Mouse (Mus musculus): ENCODE measurements around the gene Sec16a.

Gene Sec16a

DNA sequence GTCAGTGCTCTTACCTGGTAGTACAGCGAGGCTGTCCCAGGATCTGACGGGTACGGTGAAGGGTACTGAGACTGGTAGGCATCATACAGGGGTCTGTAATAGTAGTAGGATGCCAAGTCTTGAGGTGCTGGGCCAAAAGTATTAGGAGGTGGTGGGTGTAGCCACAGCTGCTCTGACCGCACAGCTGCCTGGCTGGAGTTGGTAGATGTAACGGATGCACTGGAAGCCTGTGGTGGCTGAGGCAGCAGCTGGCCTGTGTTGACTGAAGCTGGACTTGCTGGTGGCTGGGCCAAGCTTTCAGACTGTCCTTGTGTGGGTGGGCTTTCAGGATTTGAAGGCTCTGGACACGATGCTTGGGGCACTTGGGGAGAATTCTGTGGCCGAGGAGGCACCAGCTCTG is 6.6 kb downstream of the Sec16a start:
- no peak for DNase-seq (ENCODE audit: low spot score)

DNA sequence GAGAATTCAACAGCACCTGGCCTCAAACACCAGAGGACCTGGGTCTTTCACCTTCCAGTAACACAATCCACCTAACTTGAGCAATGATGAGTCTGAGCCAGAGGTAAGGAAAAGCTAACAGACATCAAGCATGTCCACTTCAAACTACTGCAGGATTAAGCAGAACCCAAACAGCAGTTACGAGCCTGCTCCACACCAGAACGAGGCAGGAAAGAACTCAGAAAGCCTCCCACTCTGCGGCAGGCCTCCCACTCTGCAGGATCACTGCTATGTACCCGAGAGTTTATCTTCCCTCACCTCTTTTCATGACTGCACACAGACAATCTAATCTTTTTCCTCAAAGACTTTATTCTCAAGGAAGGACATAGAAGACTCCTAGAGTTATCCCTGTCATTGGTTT is 7.8 kb downstream of the Sec16a start:
- DNase-seq (ENCODE audit: low spot score): peak; percentile 36

DNA sequence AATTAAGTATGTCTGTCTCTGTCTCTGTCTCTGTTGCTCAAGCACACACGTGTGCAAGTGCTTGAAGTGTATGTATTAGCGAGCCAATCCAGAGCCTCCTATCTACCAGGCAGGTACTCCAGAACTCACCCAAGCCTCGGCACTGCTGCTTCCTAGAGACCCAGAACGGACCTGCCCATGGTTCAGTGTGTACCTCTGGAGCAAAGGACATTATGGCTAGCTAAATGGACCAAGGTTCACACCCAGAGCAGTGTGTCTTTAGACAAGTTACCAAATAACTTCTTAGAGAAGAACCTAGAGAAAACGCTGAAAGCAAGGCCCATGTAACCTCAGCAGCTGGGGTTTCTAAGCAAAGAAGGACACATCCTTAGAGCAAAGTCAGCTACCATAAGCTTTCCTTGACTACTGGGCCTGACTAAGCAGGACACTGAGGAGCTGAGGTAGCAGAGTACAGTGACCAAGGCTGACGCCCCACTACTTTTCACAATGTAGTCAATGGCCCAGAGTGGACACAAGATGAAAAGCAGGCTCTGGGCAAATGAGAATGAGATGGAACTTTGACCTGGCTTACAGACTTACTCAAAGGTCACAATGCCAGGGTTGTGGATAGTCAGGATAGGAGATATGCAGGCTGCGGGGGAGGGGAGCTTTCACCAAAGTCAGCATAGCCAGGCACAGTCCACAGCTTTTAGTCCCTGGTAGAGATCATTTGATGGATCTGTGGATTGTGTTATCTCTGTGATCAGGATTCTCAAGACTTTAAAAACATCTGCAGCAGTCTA is 10.0 kb downstream of the Sec16a start:
- DNase-seq (ENCODE audit: low spot score): no peak

DNA sequence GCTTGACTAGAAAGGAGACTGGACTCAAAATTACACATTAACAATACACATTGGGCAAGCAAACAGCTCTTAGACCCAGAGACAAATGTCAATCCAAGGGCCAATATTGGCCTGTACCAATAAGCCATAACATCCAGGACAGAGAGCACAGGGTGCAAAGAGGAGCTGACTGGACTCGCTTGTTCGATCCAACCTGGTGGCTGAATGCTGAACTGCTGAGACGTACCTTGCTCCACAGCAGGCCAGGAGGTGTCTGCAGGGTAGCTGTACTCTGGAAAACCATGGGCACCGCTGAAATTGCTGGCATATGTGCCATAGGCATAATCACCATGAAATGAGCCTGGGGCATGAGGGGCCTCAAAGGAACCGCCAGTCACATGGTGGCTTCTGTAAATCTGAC is 15.2 kb downstream of the Sec16a start:
- no peak for DNase-seq (ENCODE audit: low spot score)

DNA sequence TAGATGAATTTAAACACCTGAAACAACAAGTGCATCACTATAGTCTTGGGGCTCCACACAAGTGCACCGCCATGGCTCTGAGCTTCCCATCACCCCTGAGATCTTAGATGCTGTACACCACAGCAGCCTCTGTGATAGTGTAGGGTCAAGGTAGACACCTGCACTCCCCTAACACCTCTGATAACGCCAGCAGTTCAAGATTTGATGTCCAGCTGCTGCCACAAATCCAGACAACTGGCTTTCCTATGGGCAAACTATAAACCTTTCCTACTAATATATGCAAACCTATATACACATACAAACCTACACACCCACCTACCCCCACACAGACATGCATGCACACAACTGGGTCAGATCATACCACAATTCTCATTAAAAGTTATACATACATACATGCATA is 20.5 kb downstream of the Sec16a start:
- DNase-seq (ENCODE audit: low spot score): no peak

DNA sequence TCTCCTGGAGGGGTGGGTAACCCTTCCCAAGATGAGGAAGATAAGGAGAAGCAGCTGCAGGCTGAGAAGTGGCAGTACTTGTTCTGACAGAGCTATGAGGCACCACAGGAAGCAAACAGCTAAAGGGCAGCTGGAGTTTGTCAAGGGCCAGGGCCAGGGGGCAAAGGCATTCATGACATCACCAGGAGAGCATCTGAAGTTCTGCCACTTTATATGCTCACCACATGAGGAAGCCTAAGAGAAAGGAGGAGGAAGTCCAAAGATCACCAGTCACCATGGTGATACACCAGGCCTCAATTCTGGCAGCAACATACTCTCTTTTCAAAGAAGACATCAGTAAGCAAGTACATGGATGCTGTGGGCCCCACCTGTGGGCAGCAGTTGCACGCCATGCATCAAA is 21.9 kb downstream of the Sec16a start:
- no peak for DNase-seq (ENCODE audit: low spot score)

DNA sequence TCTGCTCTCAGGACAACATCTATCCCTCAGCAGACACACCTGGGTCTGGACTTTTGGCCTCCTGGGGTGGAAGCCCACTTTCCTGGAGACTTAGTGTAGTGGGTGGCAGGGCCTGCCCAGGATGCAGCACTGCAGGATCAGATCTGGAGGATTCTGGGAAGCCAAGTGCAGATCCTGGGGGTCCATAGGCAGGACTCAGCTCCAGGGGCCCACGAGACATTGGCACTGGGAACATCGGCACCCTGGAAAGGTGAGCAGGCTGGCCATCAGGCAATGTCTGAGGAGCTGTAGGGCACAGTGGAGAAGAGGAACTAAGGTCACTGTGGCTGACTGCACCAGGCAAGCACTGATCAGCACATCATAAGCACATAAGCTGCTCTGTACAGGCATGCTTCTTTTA is 23.0 kb downstream of the Sec16a start:
- DNase-seq (ENCODE audit: low spot score): no peak

DNA sequence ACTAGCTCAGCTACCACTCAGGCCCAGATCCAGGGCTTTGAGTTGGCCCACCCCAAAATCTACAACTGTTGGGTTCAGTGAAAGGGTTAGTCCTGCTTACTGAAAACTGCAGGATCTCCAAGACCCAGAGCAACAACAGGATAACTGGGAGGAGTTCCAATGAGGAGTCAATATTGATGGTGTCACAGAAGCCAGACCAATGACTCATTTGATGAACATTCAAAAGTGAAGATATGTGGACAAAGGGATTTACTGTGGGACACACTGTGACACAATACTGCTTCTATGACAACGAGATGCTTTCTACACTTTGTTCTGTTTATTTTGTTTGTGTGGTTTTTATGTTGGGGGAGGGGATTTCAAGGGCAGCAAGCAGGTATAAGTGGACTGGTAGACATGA is 26.9 kb downstream of the Sec16a start:
- DNase-seq (ENCODE audit: low spot score): no peak

DNA sequence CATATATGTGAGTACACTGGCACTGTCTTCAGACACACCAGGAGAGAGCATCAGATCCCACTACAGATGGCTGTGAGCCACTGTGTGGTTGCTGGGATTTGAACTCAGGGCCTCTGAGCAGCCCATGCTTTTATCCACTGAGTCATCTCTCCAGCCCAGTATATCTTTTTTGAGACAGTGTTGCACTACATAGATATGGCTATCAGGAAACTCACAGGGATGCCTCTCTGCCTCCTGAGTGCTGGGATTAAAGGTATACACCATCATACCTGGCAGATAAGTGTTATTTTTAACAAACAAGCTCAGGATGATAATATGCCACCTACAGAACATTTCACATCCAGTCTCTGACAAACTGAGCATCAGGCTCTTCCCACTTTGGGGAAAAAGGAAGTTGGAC is 27.9 kb downstream of the Sec16a start:
- no peak for DNase-seq (ENCODE audit: low spot score)

DNA sequence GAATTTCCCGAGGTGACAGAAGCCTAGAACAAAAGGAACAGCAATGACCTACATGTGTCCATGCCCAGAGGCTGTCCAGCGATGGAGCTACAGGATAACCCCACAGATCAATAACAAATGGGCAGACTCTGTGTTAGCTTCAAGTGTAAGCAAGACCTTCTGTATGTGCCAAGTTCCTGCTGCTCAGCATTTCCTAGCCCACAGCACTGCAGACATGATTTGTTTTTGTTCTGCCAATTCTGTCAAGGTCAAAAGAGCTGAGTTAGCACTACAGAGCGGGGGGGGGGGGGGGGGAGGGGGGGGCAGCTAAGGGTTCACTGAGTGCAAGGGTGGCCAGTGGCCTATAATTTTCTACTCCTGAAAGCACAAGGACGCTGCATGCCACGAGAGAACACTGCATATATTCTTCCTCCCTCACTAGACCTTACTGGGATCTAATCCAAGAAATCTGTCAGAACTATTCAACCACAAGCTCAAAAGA is 34.0 kb downstream of the Sec16a start:
- no peak for DNase-seq (ENCODE audit: low spot score)

DNA sequence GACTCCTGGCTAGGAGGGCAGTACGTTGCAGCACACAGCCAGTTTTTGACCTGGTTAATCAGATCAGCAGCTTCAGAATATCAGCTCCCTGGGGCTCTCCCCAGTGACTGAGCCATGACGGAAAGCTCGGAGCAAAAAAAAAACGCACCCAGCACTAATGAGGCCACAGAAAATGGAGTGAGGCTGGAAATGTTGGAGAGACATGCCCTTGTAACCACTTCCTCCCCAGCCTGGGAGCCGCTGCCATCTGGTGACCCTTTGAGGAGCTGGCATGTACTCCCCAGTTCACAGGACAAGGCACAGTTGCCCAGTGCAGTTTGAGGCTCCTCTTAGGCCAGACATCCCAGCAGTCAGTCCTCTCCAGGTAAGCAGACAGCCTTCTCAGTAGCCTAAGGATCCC is 34.9 kb downstream of the Sec16a start:
- DNase-seq (ENCODE audit: low spot score): no peak

DNA sequence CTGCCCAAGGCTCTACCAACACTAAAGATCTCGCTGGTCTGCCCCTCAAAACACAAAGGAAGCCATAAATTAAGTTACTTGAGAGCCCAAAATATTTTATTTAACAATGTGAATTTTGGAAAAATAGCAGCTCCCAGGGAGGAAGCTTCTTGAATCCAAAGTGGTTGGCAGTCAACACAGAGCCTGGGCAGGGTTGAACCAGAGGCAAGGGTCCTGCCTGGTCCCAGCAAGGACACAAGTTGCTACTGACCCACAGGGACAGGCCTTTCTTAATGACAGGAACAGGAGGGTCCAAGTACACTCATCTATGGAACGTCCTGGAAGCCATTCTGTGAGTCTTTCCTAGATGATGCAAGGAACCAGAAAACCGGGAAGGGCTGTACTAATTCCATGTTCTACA is 35.7 kb downstream of the Sec16a start:
- no peak for DNase-seq (ENCODE audit: low spot score)

DNA sequence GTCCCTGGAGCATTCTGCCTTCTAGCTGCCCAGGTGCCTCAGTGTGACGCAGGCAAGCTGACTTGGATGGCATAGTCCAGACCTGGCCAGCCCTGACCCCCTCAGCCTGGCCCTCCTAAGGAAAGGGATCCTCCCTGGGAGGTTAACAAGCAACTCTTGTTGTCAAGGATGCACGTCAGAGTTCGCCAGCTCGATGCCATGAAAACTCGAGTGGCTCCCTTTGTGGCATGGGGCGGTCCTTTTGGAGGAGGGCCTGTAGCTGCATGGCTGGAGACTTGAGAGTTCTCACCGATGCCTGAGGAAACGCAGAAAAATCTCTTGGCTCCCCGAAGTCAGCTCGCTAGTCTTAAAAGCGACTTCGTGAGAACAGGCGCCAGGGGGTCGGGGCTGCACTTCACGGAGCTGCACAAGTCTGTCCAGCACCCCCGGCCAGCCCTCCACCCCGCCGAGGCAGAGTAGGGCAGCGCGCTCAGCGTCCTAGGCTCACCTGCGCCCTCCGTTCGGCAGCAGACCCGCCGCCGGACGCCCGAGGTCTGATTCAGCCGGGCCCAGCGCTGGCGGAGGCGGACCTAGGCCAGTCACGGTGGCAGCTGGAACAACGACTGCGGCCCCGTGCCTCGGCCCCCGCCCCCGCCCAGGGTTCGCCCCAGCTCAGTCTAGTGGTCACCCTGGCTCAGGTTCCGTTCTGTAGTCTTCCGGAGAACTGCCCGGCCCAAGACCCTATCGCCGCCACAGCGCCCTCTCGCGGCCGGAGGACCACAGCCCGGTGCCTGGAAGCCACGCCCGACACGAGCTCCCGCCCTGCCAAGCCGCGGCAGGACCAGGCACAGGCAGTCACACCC is 36.3 kb downstream of the Sec16a start, which contains the start of gene Inpp5e:
Gene Inpp5e (minus strand): TSS at position 689 of the 842 bp plus-strand sequence.
- peak; percentile 96 for DNase-seq (ENCODE audit: low spot score)

DNA sequence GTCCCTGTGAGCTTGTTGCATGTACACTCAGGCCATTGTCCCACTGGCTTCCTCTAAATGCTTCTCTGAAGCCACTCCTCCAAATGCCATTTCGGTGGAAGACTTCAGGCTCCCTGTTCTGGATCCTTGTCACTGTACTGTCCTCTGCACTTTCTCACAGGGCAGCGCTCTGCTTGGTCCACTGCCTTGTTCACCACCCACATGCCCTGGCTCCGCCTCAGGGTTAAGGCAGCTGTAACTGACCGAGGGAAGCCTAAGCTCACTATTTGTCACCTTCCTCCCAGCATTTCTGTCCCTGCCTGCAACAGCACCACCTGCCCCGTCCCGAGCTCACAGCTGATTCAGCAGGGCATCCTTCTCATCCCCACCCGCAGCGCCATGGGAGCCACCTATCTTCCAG is 41.7 kb downstream of the Sec16a start:
- DNase-seq (ENCODE audit: low spot score): no peak

DNA sequence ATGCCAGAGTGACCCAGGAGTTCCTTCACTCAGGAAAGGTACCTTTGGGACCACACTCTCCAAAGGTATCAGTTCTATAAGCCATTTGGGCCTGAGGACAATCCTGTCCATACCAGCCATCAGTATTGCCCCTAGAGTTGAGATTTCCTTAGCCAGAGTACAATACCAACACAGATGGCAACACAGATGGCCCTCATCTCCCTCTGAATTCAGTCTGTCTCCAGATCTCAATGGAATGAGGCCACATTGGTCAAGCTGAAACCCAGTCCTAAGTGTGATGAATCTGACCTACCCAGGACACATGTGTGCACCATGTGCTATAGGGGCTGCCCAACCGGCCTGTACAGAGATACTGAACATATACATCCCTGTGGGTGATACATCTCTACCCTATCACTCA is 42.8 kb downstream of the Sec16a start:
- DNase-seq (ENCODE audit: low spot score): no peak

DNA sequence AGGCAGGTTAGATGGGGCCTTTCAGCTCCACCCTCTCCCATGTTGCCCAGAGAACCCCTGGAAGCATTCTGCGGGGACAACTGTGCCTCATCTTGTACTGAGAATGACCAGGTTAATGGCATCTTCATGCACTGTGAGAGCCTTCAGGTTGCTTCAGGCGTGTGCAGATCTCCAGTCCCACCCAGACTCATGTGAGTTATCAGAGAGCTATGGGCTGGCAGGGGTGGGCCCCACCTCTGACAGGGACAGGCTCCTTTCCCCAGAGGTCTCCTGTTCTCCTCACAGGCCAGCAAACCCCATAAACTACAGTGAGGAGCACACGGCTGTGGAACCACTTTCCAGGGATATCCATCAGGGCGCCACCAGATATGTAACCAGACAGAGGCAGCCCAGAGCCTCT is 44.0 kb downstream of the Sec16a start:
- DNase-seq (ENCODE audit: low spot score): no peak

DNA sequence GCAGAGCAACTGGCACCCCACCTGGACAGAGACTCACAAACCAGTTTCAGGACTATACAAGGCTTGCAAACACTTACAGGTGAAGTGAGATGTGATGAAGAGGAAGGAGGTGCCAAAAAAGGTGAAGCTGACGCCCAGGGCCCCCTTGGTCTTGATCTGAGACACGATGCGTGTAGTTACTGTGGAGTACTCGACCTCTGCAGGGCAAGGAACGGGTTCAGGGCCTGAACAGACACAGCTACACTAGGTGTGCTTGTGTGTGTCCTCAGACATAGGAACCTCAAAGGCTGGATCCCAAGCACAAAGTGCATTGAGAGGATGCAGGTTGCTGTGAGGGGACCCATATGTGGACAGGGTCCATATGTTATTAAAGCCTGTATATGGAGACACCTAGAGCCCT is 44.7 kb downstream of the Sec16a start:
- DNase-seq (ENCODE audit: low spot score): no peak

DNA sequence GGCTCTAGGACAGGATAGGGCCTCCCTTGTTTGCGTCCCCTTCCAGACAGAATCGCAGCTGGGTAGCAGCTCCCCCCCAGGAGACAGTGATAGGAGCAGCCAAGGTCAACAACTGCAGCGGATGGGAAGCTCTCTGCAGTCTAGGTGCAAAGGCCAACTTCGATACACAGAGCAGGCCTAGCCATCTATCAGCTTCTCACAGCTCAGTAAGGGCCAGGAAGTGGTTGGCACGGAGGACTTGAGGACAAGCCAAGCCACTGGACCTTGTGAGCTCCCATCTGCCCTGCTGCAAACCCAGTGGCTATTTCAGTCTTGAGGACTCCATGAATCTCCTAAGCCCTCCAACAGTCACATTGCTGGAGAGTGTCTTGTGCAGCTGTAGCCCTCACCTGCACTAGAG is 45.4 kb downstream of the Sec16a start:
- no peak for DNase-seq (ENCODE audit: low spot score)

DNA sequence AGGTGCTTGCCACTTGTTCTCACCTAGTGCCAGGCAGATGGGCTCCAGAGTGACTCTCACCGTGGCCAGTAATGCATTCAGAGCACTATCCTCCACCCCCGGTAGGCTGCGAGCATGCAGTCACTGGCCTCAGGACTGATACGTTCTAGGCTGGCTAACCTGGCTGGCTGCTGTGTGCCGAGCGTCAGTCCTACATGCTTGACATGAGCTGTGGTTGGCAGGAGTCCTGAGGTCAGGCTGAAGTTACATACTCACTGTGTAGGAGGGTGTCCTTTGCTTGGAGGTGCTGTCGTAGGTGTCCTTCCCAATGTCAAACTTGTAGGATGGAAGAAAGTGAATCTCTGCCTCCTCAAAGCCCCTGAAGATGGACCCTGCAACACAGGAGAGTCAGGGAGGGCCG is 46.0 kb downstream of the Sec16a start:
- DNase-seq (ENCODE audit: low spot score): no peak

DNA sequence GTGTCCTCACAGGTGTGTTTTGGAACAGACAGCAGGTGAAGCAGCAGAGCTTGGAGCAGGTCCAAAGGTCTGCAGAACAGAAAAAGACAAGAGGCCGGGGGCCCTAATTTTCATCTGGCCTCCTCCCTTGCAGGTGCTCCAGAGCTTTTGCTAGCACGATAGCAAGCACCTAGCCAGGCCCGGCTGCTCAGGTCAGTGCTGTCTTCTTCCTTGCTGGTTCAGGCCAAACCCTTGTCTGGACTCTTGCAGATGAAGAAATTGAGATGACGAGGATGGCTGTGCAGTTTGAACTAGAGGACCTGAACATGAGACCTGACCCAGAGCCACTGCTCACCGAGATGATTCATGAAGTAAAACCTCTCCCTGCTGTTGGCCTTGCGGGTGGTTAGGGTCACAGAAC is 53.4 kb downstream of the Sec16a start:
- no peak for DNase-seq (ENCODE audit: low spot score)

DNA sequence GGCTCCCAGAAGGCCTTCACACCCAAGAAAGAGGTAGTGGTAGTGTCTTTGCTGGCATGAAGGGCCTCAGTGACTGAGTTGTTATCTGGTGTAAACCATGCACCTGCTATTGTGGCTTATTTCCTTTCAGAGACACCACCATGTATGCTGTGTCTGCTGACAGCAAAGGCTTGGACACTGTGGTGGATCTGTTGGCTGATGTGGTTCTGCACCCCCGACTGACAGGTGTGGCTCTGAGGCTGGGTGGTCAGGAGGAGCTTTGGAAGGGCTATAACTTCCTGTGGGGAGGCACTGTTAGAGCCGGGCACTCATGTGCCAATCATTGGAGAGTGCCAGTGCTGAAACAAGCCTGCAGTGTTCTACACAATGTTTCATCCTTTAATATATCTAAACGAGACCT is 54.1 kb downstream of the Sec16a start:
- no peak for DNase-seq (ENCODE audit: low spot score)

DNA sequence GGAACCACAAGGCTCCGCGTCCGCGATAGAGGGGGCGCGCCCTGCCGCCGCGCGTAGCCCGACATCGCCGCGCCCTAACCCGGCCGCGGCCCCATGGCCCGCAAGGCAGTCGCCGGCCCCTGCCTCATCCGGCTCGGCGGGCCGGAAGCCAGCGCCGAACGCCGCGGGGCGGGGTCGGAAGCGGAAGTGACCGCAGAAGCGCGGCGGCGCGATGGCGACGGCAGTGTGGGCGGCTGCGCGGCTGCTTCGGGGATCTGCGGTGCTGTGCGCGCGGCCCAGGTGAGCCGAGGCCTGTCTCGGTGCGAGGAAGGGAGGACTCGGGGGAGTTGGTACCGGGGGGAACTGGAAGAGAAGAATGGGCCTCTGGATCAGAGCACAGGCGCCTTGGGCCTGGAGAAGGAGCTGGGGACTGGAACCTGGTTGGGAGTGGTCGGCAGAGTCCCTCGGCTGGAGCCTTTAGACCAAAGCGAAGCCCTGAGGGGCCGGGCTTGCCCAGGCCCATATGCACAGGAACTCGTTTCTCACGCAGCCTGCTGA is 55.8 kb downstream of the Sec16a start, which contains the start of the genes Entr1 and Pmpca:
Gene Entr1 (minus strand): TSS at position 163 of the 537 bp plus-strand sequence.
Gene Pmpca (plus strand): TSS at position 186 of the 537 bp plus-strand sequence.
- peak; percentile 80 for DNase-seq (ENCODE audit: low spot score)

DNA sequence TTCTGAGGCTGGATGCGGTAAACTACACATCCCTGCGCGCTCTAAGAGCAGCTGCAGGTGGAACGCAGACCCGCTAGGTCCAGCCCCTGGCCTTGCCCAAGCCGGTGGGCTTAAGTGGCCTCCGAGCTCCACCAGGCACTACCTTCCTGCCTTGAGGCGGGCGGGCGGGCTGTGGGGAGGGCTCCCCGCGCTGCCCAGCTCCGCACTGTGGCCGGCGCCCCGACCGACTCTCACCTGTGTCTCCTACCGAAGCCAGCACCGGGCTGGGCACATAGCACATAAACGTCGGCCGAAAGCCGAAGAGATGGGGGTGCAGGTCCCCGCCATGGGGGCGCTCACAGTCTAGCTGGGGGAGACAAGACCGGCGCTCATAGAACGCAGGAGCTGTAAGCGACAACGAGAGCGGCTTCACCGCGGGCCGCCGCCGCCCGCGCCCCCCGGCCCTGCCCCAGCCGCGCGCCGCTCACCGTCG is 56.3 kb downstream of the Sec16a start:
- DNase-seq (ENCODE audit: low spot score): no peak
